Mouse (Mus musculus) CD4-positive, CD25-positive, alpha-beta regulatory T cell, adult 4 months (primary cell): ENCODE data around the gene Arid5b. TPM values are rescaled to one million over a fixed set of nuclear protein-coding genes. Genes with fewer than 3 reads are reported as not detected.
A peak's percentile ranks its signal among the peaks of the same experiment; 100 is the strongest.

Source experiments
- ATAC-seq: one replicate; pipeline ENCODE4 v1.8.0; 2017
- polyA plus RNA-seq, 2 experiments: library from polyadenylated mRNA; unstranded; fragments of 100-300 nt; shearing (Covaris generic); gene quantifications; one replicate each; pipeline ENCODE4 v1.2.1; 2017

Gene Arid5b
- polyA plus RNA-seq, 2 experiments from 2014 or later = 63.9 to 78.6 TPM

DNA sequence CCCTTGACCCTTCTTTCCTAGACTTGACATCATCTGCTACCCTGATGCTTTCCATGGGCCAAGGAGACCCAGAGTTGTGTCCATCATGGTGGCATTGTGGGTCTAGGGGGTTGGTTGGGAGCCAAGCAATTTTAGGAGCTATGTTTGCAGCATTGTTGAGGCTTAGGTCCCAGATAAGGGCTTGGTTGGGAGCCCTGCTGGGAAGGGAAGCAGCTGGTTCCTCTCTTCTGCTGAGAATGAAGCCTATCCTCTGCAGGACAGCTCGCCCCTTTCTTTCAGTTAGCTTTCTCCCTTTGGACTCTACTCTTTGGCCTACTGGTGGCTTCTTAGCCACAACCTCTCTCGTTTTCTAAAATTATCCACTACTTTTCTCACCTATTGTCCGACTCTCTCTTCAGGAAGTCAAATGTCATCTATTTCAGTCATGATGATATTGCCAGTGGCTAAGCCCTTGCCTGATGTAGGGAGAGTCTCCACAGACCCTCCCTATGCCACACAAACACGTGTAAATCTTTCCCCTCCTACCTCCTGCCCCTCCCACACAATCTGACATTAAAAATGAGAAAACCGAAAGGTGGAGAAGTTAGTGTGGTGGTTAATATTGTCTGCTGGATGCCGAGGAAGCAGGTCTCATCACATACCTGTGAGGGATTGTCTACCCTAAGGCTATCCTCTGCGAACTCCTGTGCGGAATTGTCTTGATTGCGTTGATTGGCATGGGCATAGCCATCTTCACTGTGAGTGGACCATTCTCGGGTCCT lies 198.4 kb downstream of the Arid5b start:
- ATAC-seq = no peak

DNA sequence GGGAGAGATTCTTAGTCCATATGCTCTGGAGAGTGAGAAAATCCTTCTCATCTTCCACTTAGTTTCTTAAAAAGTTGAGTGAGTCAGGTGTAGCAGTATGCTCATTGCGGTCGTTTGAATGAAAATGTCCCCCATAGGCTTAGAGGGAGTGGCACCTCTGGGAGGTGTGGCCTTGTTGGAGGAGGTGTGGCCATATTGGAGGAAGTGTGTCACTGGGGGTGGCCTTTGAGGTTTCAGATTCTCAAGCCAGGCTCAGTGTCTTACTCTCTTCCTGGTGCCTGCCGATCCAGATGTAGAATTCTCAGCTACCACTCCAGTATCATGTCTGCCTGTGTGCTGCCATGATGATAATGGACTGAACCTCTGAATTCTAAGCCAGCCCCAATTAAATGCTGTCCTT lies 199.8 kb downstream of the Arid5b start:
- no peak for ATAC-seq

DNA sequence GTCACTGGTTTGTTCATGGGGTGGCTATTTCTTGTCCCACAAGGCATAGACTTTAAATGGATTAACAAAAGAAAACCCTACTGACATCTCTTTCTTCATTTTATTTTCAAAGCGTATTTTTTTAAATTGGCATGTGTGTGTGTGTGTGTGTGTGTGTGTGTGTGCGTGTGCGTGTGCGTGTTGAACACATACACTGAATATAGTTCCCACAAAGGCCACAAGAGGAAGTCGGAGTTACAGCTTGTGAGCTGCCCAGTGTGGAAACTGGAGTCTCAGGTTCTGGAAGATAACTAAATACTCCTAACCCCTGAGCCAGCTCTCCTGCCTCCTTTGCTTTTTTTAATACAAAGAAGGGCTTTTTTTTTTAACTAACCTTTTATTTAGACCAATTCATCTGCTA lies 203.4 kb downstream of the Arid5b start:
- ATAC-seq = no peak

DNA sequence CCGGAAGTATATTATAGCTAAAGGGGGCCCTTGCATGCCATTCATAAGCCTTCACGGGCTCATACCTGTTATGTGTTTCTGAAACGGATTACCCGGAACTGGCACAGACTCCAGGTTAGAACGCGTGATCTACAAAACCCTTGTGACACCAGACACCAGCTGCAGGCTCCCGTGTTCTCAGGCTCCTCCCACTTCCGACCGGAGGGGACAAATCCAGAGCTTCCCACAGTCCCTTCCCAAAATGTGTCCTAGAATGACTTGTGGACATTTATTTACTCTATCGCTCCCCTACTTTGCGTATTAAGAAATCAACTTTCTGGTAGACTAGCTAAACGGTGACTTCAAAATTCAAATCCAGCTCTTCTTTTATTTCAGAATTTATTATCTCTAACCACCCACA lies 204.2 kb downstream of the Arid5b start:
- no peak for ATAC-seq

- no peak for ATAC-seq
Measured at GRCm38 (mm10) chr10:68072626-68073025, 205.9 kb downstream of the Arid5b start.

- ATAC-seq = no peak
Measured at GRCm38 (mm10) chr10:68071041-68071440, 207.5 kb downstream of the Arid5b start.

- no peak for ATAC-seq
Measured at GRCm38 (mm10) chr10:68068426-68068825, 210.1 kb downstream of the Arid5b start.

DNA sequence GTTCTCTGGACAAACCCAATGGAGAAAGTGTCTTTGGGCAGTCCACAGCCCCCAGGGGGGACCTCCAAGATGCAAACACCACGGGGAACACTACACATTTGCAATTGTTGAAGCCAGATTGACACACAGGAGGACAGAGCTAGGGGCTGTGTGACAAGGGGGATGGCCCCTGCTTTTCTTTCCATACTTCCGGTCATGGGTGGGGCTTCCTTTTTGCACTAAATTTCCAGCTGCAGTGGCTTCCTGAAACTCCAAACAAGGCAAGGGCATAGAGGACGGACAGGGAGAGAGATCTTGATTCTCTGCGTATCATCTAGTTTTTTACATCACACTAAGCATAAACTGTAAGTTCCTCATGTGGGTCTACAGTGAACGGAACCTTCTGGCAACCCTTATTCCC lies 210.6 kb downstream of the Arid5b start:
- no peak for ATAC-seq

DNA sequence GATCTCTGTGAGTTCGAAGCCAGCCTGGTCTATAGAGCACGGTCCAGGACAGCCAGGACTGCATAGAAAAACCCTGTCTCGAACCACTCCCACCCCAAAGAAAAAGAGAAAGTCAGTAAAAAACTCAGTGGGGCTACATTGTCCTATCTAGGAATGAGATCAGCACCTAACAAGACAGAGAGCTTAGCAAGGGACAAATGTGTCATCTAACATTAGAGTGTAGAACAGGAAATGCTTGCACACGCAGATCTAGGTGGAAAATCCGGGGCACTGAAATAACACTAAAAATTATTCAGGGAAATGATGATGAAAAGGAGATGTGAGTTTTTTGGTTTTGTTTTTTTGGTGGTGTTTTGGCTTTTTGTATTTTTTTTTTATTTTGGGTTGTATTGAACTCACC lies 212.4 kb downstream of the Arid5b start:
- peak; percentile 92 for ATAC-seq

DNA sequence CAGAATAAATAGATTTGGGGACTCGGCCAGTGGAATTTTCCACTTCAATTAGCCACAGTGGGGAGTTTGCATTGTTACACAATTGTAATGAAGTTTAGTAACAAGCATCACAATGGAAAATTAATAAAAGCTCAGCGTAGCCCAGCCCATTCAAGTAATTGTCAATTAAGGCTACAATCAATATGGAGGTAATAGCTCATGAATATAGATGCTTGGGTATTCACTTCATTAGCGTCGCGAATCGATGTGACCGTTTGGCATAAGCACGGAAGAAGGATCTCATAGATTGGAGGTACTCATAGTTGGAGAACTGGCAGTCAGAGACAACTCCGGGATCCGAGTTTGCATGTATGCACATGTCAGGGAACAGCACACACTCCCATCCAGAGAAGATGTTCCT lies 214.0 kb downstream of the Arid5b start:
- no peak for ATAC-seq

- ATAC-seq = no peak
Measured at GRCm38 (mm10) chr10:68063806-68064545, 214.6 kb downstream of the Arid5b start.

GRCm38 (mm10) chr10:68061249-68061615 lies 217.3 kb downstream of the Arid5b start:
- no peak for ATAC-seq

DNA sequence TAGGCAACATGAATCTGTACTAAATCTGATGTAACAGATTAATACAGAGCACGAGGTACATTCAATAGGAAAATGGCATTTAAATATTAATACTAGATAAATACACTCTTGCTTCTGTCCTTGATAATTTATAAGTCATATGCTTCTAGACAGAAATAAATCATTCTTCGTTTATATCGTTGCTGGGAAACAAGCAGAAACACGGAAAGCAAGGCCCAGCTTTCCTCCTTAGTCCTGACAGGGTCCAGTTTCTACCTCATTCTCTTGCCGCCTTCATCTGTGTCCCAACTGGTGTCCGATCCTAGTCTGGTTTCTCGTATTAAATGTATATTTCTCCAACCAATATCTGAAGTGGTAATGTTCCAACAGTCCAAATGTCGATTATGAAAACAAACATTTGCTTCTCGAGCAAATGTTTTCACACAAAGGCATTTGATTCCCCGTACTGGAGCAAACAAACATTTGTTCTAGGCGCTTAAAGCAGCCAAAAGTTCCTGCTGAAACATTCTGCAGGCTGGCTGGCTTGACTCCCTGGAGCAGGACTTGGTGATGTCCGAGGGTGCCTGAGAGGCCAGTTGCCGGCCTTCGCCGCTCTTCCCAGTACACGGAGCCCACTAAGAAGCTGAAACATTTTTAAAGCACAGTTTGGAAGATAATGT lies 217.8 kb downstream of the Arid5b start:
- ATAC-seq = no peak

DNA sequence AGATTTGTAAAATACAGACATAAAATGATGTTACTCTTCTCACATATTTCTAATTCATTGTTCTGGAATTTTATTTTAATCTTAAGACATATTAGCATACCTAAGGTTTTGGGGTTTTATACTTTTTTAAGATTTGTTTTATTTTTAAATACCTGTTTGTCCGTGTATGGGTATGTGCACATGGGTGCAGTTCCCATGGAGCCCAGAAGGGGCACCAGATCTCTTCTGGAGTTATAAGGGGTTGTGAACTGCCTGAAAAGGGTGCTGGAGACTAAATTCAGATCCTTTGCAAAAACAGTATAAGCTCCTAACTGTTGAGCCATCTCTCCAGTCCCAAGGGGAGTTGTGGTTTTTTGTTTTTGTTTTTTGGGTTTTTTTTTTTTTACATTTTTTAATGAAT lies 220.2 kb downstream of the Arid5b start:
- ATAC-seq = no peak

DNA sequence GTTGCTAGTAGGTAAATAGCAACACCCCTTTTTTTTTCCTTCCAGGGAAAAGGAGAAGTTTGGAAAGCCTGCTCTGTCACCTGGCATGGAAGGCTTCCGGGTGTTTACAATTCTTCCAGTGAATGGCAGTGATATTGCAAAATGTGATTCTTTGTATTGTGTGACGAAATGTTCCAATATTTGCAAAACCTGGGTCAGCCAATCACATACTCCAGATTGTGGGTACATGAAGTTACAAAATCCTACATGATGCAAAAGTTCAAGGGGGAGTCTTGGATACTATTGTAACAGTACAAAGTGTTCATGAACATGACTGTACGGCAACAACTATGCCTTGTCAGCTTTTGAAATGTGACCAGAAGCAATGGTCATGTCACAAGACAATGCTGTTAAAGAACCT lies 220.7 kb downstream of the Arid5b start:
- ATAC-seq = no peak

- ATAC-seq = peak; percentile 24
Measured at GRCm38 (mm10) chr10:68054706-68055105, 223.8 kb downstream of the Arid5b start.

- ATAC-seq = peak; percentile 88
Measured at GRCm38 (mm10) chr10:68054131-68054530, 224.4 kb downstream of the Arid5b start.

GRCm38 (mm10) chr10:68052307-68052706 lies 226.2 kb downstream of the Arid5b start:
- ATAC-seq = no peak

GRCm38 (mm10) chr10:68051316-68051933 lies 227.1 kb downstream of the Arid5b start:
- ATAC-seq = no peak

DNA sequence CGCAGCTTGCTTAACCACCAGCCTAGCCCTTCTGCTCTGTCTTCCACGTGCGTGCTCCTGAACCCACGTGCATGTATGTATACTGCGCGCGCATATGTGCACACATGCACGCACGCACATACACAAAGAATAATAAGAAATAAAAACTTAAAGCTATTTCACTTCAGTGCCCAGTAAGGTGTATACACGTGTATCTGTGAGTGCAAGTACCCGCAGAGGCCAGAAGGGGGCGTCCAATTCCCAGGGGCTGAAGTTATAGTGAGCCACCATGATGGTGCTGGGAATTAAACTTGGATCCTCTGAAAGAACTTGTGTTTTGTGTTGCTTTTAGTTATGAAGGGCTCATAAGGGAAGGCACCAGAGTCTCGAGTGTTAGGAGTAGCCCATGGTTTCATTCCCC lies 227.7 kb downstream of the Arid5b start:
- ATAC-seq = no peak

GRCm38 (mm10) chr10:68048641-68049305 lies 229.8 kb downstream of the Arid5b start:
- ATAC-seq = no peak

GRCm38 (mm10) chr10:68044864-68045263 lies 233.7 kb downstream of the Arid5b start:
- ATAC-seq = no peak

GRCm38 (mm10) chr10:68043973-68044372 lies 234.6 kb downstream of the Arid5b start:
- ATAC-seq = no peak
